Mouse (Mus musculus) induced T-regulatory cell, adult 2 months (primary cell): ENCODE data around the gene Lrrc1.
"Not testable (repeated sequence)": the region's sequence is repeated elsewhere in the genome, so short reads cannot be mapped to it uniquely, and the experiment has no call there.

ENCODE experiments used
- DNase-seq: peaks from one replicate; pipeline ENCODE4 v3.0.0-alpha.2; 2012; ENCODE audit warnings: low read depth

Gene Lrrc1

GRCm38 (mm10) chr9:77544354-77545067 lies at the start of gene Lrrc1:
TSS of gene Lrrc1 (minus strand) at chr9:77544870.
- peak; percentile 92 for DNase-seq

GRCm38 (mm10) chr9:77592423-77592822 lies 47.8 kb upstream of the Lrrc1 start:
- no peak for DNase-seq

- DNase-seq: no peak
Measured at GRCm38 (mm10) chr9:77589496-77589895, 44.8 kb upstream of the Lrrc1 start.

GRCm38 (mm10) chr9:77587616-77588015 lies 42.9 kb upstream of the Lrrc1 start:
- DNase-seq: no peak

- DNase-seq: peak; percentile 47
Measured at GRCm38 (mm10) chr9:77586806-77587591, 42.3 kb upstream of the Lrrc1 start.

GRCm38 (mm10) chr9:77584746-77585145 lies 40.1 kb upstream of the Lrrc1 start:
- DNase-seq: no peak

- DNase-seq: no peak
Measured at GRCm38 (mm10) chr9:77583302-77583701, 38.6 kb upstream of the Lrrc1 start.

GRCm38 (mm10) chr9:77579827-77580226 lies 35.2 kb upstream of the Lrrc1 start:
- peak; percentile 5 for DNase-seq

GRCm38 (mm10) chr9:77577931-77578330 lies 33.3 kb upstream of the Lrrc1 start:
- DNase-seq: no peak

- no peak for DNase-seq
Measured at GRCm38 (mm10) chr9:77577409-77577808, 32.7 kb upstream of the Lrrc1 start.

GRCm38 (mm10) chr9:77576320-77576719 lies 31.6 kb upstream of the Lrrc1 start:
- no peak for DNase-seq

- DNase-seq: not testable (repeated sequence)
Measured at GRCm38 (mm10) chr9:77574996-77575395, 30.3 kb upstream of the Lrrc1 start.

- no peak for DNase-seq
Measured at GRCm38 (mm10) chr9:77571851-77572250, 27.2 kb upstream of the Lrrc1 start.

GRCm38 (mm10) chr9:77568789-77569506 lies 24.3 kb upstream of the Lrrc1 start:
- DNase-seq: no peak

- DNase-seq: no peak
Measured at GRCm38 (mm10) chr9:77561827-77562226, 17.2 kb upstream of the Lrrc1 start.

- DNase-seq: no peak
Measured at GRCm38 (mm10) chr9:77557963-77558362, 13.3 kb upstream of the Lrrc1 start.

GRCm38 (mm10) chr9:77557181-77557580 lies 12.5 kb upstream of the Lrrc1 start:
- DNase-seq: no peak

GRCm38 (mm10) chr9:77556435-77556834 lies 11.8 kb upstream of the Lrrc1 start:
- no peak for DNase-seq

GRCm38 (mm10) chr9:77553465-77553864 lies 8.8 kb upstream of the Lrrc1 start:
- no peak for DNase-seq

GRCm38 (mm10) chr9:77551036-77551512 lies 6.4 kb upstream of the Lrrc1 start:
- peak; percentile 58 for DNase-seq

- DNase-seq: peak; percentile 27
Measured at GRCm38 (mm10) chr9:77546010-77546409, 1.3 kb upstream of the Lrrc1 start.

- no peak for DNase-seq
Measured at GRCm38 (mm10) chr9:77545068-77545421, 375 bp upstream of the Lrrc1 start.
